Mouse (Mus musculus): ENCODE results near the gene Dennd6a. TPM values are rescaled to one million over a fixed set of nuclear protein-coding genes. Genes with fewer than 3 reads are reported as not detected.
"Not testable (repeated sequence)": the region's sequence is repeated elsewhere in the genome, so short reads cannot be mapped to it uniquely, and the experiment has no call there.

Dennd6a gene
- total RNA-seq, 1 experiment: 19.9 TPM

DNA sequence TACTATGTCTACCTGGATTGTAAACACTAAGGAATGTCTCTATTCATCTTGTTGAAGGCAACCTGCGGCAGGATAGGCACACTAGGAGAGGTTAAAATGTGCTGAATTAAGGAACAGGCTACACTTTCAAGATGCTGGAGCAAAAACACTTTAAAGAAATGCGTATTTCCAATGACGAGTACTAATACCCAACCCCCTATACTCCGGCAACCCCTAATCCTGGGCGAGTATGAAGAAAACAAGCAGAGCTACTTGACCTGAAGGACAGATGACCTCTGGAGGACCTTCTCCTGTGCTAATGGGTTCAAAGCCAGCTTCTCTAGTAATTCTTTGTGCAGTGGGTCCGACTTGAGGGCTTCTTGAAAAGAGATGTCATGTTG, 94.3 kb downstream of the Dennd6a start:
- TF ChIP-seq MAFK (IDR thresholded peaks at IDR 0.05; ENCODE audit: insufficient read depth, low read depth, low read length) (no peak), CHD2 (IDR thresholded peaks at IDR 0.05; ENCODE audit: low read depth, low read length) (no peak), HCFC1 (IDR thresholded peaks at IDR 0.05; ENCODE audit: borderline replicate concordance, insufficient read depth, low read length) (no peak), ZNF384 (IDR thresholded peaks at IDR 0.05; ENCODE audit: low read depth, low read length) (no peak), ZC3H11A (IDR thresholded peaks at IDR 0.05; ENCODE audit: borderline replicate concordance, low read depth, low read length) (no peak)
- H3K4me3 ChIP-seq (ENCODE audit: insufficient read depth in 1 of 2, low read depth in 1 of 2, low read length in 2 of 2, poor library complexity in 1 of 2, severe bottlenecking in 1 of 2): peak overlapping the region; percentile 90 to 99
- in situ Hi-C loops (cut with MboI; ENCODE audit: low sequenced_read_pairs in 2 of 2, unreplicated experiment in 2 of 2): no loop called here
- no peak overlapping the region for H3K27ac ChIP-seq (ENCODE audit: insufficient read depth, low read depth, low read length, poor library complexity, severe bottlenecking)
- H3K4me1 ChIP-seq (ENCODE audit: control insufficient read depth in 2 of 2, insufficient read depth in 2 of 2, low read length in 2 of 2, poor library complexity in 1 of 2): 0 out of 4 replicates have a peak, but pooled peaks cover 0 to 4% of the 10 kb centered on the region in 2 experiments
- peak overlapping the region; percentile 92 for H3K9ac ChIP-seq (ENCODE audit: insufficient read depth, low read depth, low read length, poor library complexity, severe bottlenecking)
- no peak for DNase-seq (ENCODE audit: low read depth, low spot score)
- no peaks in the 10 kb centered on the region for H3K9me3 ChIP-seq (ENCODE audit: control insufficient read depth, insufficient read depth, low read depth, low read length)
- peaks cover 8% of the 10 kb centered on the region for H3K36me3 ChIP-seq (ENCODE audit: control insufficient read depth, insufficient read depth, low read length, poor library complexity, severe bottlenecking)

DNA sequence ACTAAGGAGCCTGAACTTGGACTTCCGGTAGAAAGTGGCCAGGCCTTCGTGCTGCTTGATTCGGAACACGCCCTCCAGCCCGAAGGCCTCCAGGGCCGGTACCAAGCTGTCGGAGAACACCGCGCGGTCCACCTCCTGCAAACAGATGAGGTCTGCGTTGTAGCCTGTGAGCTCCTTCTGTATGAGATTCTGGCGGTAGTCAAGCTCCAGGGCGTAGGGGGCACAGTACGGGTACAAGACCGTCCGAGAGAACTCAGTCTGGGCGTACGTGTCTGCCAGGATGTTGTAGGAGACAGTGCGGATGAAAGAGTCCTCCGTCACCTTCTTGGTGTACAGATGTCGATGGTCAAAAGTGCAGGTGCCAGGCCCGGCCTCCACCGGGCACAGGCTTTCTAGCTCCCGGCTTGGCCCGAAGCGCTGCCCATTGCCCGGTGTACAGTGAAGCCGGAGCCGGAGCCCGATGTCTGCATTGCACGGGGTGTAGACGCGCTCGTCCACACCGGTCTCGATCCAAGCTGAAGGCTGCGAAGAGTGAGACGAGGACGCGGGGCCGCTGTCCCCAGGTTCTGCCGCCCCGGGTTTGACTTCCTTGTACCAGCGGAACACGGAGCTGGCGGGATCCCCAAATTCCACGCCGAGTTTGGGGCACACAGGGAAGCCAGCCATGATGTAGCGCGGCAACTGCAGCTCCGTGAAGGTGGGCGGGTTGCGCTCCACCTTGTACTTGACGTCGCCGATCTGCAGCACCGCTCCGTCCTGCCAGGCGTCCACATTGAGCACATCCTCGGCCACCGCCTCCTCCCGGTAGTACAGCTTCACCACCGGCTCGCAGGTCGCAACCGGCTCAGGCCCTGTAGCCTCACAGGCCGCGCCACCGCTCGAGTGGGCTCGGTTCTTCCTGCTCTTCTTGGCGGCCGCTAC, 95.0 kb downstream of the Dennd6a start:
- Histone ChIP-seq H3K9me3 (ENCODE audit: control insufficient read depth, insufficient read depth, low read depth, low read length) (no peaks in the 10 kb centered on the region), H3K27ac (ENCODE audit: insufficient read depth, low read depth, low read length, poor library complexity, severe bottlenecking) (peak overlapping the region; percentile 77; the same call in 1 of the 2 replicates), H3K9ac (ENCODE audit: insufficient read depth, low read depth, low read length, poor library complexity, severe bottlenecking) (peak overlapping the region; percentile 92), H3K4me1 (ENCODE audit: control insufficient read depth in 2 of 2, insufficient read depth in 2 of 2, low read length in 2 of 2, poor library complexity in 1 of 2) (0 out of 4 replicates have a peak, but pooled peaks cover 0 to 4% of the 10 kb centered on the region in 2 experiments), H3K36me3 (ENCODE audit: control insufficient read depth, insufficient read depth, low read length, poor library complexity, severe bottlenecking) (peaks cover 8% of the 10 kb centered on the region), H3K4me3 (ENCODE audit: insufficient read depth in 1 of 2, low read depth in 1 of 2, low read length in 2 of 2, poor library complexity in 1 of 2, severe bottlenecking in 1 of 2) (peak overlapping the region; percentile 90 to 99)
- no peak for TF ChIP-seq CHD2 (IDR thresholded peaks at IDR 0.05; ENCODE audit: low read depth, low read length)
- TF ChIP-seq MAFK (IDR thresholded peaks at IDR 0.05; ENCODE audit: insufficient read depth, low read depth, low read length): no peak
- no peak for TF ChIP-seq ZC3H11A (IDR thresholded peaks at IDR 0.05; ENCODE audit: borderline replicate concordance, low read depth, low read length)
- no peak for TF ChIP-seq ZNF384 (IDR thresholded peaks at IDR 0.05; ENCODE audit: low read depth, low read length)
- TF ChIP-seq HCFC1 (IDR thresholded peaks at IDR 0.05; ENCODE audit: borderline replicate concordance, insufficient read depth, low read length): no peak
- no peak for DNase-seq (ENCODE audit: low read depth, low spot score)
- in situ Hi-C loops (cut with MboI; ENCODE audit: low sequenced_read_pairs in 2 of 2, unreplicated experiment in 2 of 2): no loop called here

DNA sequence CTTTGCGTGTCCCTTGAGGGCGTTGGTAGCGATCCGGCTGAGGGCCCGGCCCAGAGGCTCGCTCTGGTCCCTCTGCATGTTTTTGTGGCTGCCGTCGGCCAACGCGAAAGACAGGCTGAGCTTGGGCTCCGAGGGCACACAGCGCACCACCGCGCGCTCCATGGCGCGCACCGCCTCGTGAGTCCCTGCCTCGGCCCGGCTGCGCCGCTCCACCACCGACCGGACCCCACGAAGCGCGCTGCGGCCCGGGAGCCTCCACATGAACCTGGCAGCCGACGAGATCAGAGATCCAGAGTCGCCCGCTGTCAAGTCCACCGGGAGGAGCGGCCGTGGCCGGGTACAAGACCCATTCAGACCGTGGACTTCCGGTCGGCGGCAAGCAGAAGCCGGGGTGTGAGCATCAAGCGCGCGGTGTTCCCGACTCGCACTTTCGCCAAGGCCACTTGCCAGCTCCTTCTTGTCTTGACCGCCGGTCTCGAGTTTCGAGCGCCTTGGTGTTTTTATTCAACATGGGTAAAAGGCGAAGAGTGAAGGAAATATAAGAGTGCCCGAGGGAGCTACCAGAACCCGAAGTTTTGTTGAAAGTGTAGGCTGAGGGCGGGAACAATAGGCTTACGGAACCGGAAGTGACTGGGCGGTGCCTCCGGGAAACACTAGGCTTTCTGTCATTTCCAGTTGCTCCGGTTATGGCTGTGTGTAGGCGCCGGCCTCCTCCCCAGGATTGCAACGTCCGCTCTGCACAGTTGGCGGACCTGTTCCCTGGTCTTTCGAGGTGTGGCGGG, 95.8 kb downstream of the Dennd6a start, which contains the start of gene Pde12:
Pde12 (minus strand) TSS at position 592 of the 782 bp plus-strand sequence.
- in situ Hi-C loops (cut with MboI; ENCODE audit: low sequenced_read_pairs in 2 of 2, unreplicated experiment in 2 of 2): no loop called here
- peak; percentile 80 for DNase-seq (ENCODE audit: low read depth, low spot score)
- TF ChIP-seq MAFK (IDR thresholded peaks at IDR 0.05; ENCODE audit: insufficient read depth, low read depth, low read length) (no peak), HCFC1 (IDR thresholded peaks at IDR 0.05; ENCODE audit: borderline replicate concordance, insufficient read depth, low read length) (peak; percentile 68), ZC3H11A (IDR thresholded peaks at IDR 0.05; ENCODE audit: borderline replicate concordance, low read depth, low read length) (peak; percentile 100)
- Histone ChIP-seq H3K4me1 (ENCODE audit: control insufficient read depth in 2 of 2, insufficient read depth in 2 of 2, low read length in 2 of 2, poor library complexity in 1 of 2) (0 out of 4 replicates have a peak, but pooled peaks cover 0 to 4% of the 10 kb centered on the region in 2 experiments), H3K27ac (ENCODE audit: insufficient read depth, low read depth, low read length, poor library complexity, severe bottlenecking) (peak within 1 kb of the TSS; percentile 77), H3K36me3 (ENCODE audit: control insufficient read depth, insufficient read depth, low read length, poor library complexity, severe bottlenecking) (peaks cover 6% of the 10 kb centered on the region), H3K9ac (ENCODE audit: insufficient read depth, low read depth, low read length, poor library complexity, severe bottlenecking) (peak within 1 kb of the TSS; percentile 92), H3K9me3 (ENCODE audit: control insufficient read depth, insufficient read depth, low read depth, low read length) (no peaks in the 10 kb centered on the region), H3K4me3 (ENCODE audit: insufficient read depth in 1 of 2, low read depth in 1 of 2, low read length in 2 of 2, poor library complexity in 1 of 2, severe bottlenecking in 1 of 2) (peak within 1 kb of the TSS; percentile 90 to 99)

DNA sequence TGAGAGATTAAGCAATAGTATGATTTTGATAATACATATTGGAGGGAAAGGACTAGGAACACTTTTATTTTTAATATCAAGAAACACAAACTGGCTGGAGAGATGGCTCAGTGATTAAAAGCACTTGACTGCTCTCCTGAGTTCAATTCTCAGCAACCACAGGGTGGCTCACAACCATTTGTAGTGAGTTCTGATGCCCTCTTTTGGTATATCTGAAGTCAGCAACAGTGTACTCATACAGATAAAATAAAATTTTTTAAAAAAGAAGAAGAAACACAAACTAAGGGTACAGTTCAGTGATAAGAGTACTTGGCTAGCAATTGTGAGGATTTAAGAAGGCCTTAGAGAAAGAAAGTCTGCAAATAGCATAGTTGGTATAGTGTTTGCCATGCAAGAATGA, 97.3 kb downstream of the Dennd6a start:
- Histone ChIP-seq H3K36me3 (ENCODE audit: control insufficient read depth, insufficient read depth, low read length, poor library complexity, severe bottlenecking) (no peaks in the 10 kb centered on the region; the same call in 1 of the 2 replicates), H3K27ac (ENCODE audit: insufficient read depth, low read depth, low read length, poor library complexity, severe bottlenecking) (no peak overlapping the region), H3K9me3 (ENCODE audit: control insufficient read depth, insufficient read depth, low read depth, low read length) (no peaks in the 10 kb centered on the region), H3K9ac (ENCODE audit: insufficient read depth, low read depth, low read length, poor library complexity, severe bottlenecking) (no peak overlapping the region), H3K4me3 (ENCODE audit: insufficient read depth in 1 of 2, low read depth in 1 of 2, low read length in 2 of 2, poor library complexity in 1 of 2, severe bottlenecking in 1 of 2) (no peak overlapping the region; a peak in 1 of 4 replicates), H3K4me1 (ENCODE audit: control insufficient read depth in 2 of 2, insufficient read depth in 2 of 2, low read length in 2 of 2, poor library complexity in 1 of 2) (peaks cover 3 to 4% of the 10 kb centered on the region in 2 experiments; a peak in 2 of 4 replicates)
- TF ChIP-seq ZNF384 (IDR thresholded peaks at IDR 0.05; ENCODE audit: low read depth, low read length): no peak
- TF ChIP-seq MAFK (IDR thresholded peaks at IDR 0.05; ENCODE audit: insufficient read depth, low read depth, low read length): no peak
- no peak for TF ChIP-seq CHD2 (IDR thresholded peaks at IDR 0.05; ENCODE audit: low read depth, low read length)
- no peak for TF ChIP-seq HCFC1 (IDR thresholded peaks at IDR 0.05; ENCODE audit: borderline replicate concordance, insufficient read depth, low read length)
- TF ChIP-seq ZC3H11A (IDR thresholded peaks at IDR 0.05; ENCODE audit: borderline replicate concordance, low read depth, low read length): no peak
- no peak for DNase-seq (ENCODE audit: low read depth, low spot score)
- in situ Hi-C loops (cut with MboI; ENCODE audit: low sequenced_read_pairs in 2 of 2, unreplicated experiment in 2 of 2): no loop called here

DNA sequence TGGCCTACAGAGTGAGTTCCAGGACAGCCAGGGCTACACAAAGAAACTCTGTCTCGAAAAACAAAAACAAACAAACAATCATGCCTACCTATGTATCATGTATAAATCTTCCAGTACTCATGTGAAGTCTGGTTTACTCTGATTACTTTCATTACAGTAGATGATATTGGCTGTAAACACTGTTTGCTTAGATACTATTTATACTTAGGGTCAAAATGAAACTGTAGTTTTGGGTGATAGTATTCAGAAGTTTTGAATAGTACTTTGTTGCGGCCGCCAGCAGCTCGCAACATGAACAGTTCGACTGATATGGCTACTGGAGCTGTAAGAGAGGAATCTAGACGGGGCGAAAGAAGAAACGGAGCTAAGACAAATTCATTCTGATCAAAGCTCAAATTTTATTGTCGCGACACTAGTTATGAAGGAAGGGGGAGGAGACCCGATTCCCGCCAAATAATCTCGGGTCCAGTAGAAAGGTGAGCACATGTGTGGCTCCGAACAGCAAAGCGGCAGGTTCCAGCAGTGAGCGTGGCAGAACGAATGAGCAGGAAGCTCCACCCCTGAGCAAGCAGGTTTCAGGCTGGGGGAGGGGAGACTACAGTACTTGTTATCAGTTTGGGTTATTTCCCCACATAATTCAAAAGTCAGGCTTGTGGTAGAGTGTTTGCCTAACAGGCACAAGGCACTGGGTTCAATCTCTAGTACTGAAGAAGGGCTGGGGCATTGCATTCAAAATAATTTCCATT, 98.4 kb downstream of the Dennd6a start:
- H3K9me3 ChIP-seq (ENCODE audit: control insufficient read depth, insufficient read depth, low read depth, low read length); H3K36me3 ChIP-seq (ENCODE audit: control insufficient read depth, insufficient read depth, low read length, poor library complexity, severe bottlenecking); H3K27ac ChIP-seq (ENCODE audit: insufficient read depth, low read depth, low read length, poor library complexity, severe bottlenecking); in situ Hi-C loops (cut with MboI; ENCODE audit: low sequenced_read_pairs in 2 of 2, unreplicated experiment in 2 of 2); H3K9ac ChIP-seq (ENCODE audit: insufficient read depth, low read depth, low read length, poor library complexity, severe bottlenecking); H3K4me1 ChIP-seq (ENCODE audit: control insufficient read depth in 2 of 2, insufficient read depth in 2 of 2, low read length in 2 of 2, poor library complexity in 1 of 2); DNase-seq (ENCODE audit: low read depth, low spot score): not testable (repeated sequence)
- peak overlapping the region in 1 of 2 experiments; percentile 10; a peak in 1 of 4 replicates for H3K4me3 ChIP-seq (ENCODE audit: insufficient read depth in 1 of 2, low read depth in 1 of 2, low read length in 2 of 2, poor library complexity in 1 of 2, severe bottlenecking in 1 of 2)

Data from ES-E14 (cell line).